Mouse (Mus musculus) kidney, postnatal 0 days (tissue): ENCODE results near the gene Mvk. TPM values are rescaled to one million over a fixed set of nuclear protein-coding genes. Genes with fewer than 3 reads are reported as not detected.

ENCODE experiments used
- ATAC-seq: fragments of 200-750 bp; cut with Nextera tagmentation; replicated peaks from 2 replicates; pipeline ENCODE4 v1.8.0; 2017; ENCODE audit warnings: low read depth, moderate number of reproducible peaks, moderate TSS enrichment, moderate library complexity; ENCODE audit not compliant: low FRiP score
- DNase-seq: peaks from one replicate; pipeline ENCODE4 v3.0.0-alpha.2; 2016; ENCODE audit warnings: low spot score
- H3K27ac ChIP-seq: fragments of 300-500 bp; sonication (generic); 2 replicates; pipeline ENCODE4 v1.5.1; 2014; ENCODE audit warnings: mild to moderate bottlenecking
- H3K27me3 ChIP-seq: fragments of 300-500 bp; sonication (generic); 2 replicates; pipeline ENCODE4 v1.6.1; 2014; ENCODE audit warnings: low read length, mixed read lengths; ENCODE audit not compliant: insufficient read depth
- H3K36me3 ChIP-seq: fragments of 300-500 bp; sonication (generic); 2 replicates; pipeline ENCODE4 v1.6.1; 2014; ENCODE audit warnings: low read length, mixed read lengths; ENCODE audit not compliant: insufficient read depth
- H3K4me1 ChIP-seq: fragments of 300-500 bp; sonication (generic); replicated peaks from 2 replicates; pipeline ENCODE4 v1.6.1; 2014; ENCODE audit warnings: antibody characterized with exemption, low read length, mixed read lengths; ENCODE audit not compliant: insufficient read depth
- H3K4me2 ChIP-seq: fragments of 300-500 bp; sonication (generic); 2 replicates; pipeline ENCODE4 v1.6.1; 2014; ENCODE audit warnings: mild to moderate bottlenecking, low read length, moderate library complexity, mixed read lengths
- H3K4me3 ChIP-seq: fragments of 300-500 bp; sonication (generic); replicated peaks from 2 replicates; pipeline ENCODE4 v1.5.1; 2014; ENCODE audit warnings: low read depth, low read length
- H3K9ac ChIP-seq: fragments of 300-500 bp; sonication (generic); 2 replicates; pipeline ENCODE4 v1.6.1; 2014; ENCODE audit warnings: low read depth, low read length
- H3K9me3 ChIP-seq: fragments of 300-500 bp; sonication (generic); replicated peaks from 2 replicates; pipeline ENCODE4 v1.6.1; 2016; ENCODE audit warnings: low read length, inconsistent platforms, mixed read lengths
- CTCF ChIP-seq: IDR thresholded peaks from 2 replicates; pipeline ENCODE4 v1.5.1; 2016; ENCODE audit warnings: antibody characterized with exemption, low read depth, mild to moderate bottlenecking, moderate library complexity
- WGBS: fragments of 180-500 bp; shearing (Covaris S2); extraction: QIAGEN DNeasy Blood & Tissue Kit; methylation state at CpG from one replicate; pipeline ENCODE4 v1.1.7; 2014; 5-methylcytosine and 5-hydroxymethylcytosine counted together
- microRNA-seq: library from miRNA; unstranded; fragments of <30 nt; microRNA quantifications from one replicate; pipeline ENCODE4, GENCODE M21; 2016
- polyA plus RNA-seq: library from polyadenylated mRNA; unstranded; fragments of >200 nt; fragmentation: Nextera tagmentation; extraction: Ambion mirVana; gene quantifications from 2 replicates; pipeline ENCODE4 v1.2.1, GENCODE M21; 2015

Mvk gene
- polyA plus RNA-seq, 1 experiment from 2014 or later: 31.7 TPM

- ATAC-seq (no peak), DNase-seq (no peak)
- Histone ChIP-seq H3K36me3 (no peaks in the 10 kb centered on the region), H3K9me3 (no peaks in the 10 kb centered on the region), H3K27ac (no peak overlapping the region), H3K4me3 (no peak overlapping the region), H3K9ac (no peak overlapping the region), H3K27me3 (no peaks in the 10 kb centered on the region), H3K4me2 (no peak overlapping the region), H3K4me1 (no peaks in the 10 kb centered on the region)
- TF ChIP-seq CTCF: no peak
- WGBS: 71% methylated on average over 9 of the region's 9 CpGs
These were observed 57.2 kb downstream of the Mvk start for GRCm38 (mm10) chr5:114501252-114501651.

- H3K27me3 ChIP-seq: no peaks in the 10 kb centered on the region
- no peaks in the 10 kb centered on the region for H3K4me1 ChIP-seq
- ATAC-seq (no peak), DNase-seq (no peak)
- H3K9ac ChIP-seq: no peak overlapping the region
- H3K27ac ChIP-seq: no peak overlapping the region
- H3K9me3 ChIP-seq: no peaks in the 10 kb centered on the region
- TF ChIP-seq CTCF: no peak
- H3K4me3 ChIP-seq: no peak overlapping the region
- no peaks in the 10 kb centered on the region for H3K36me3 ChIP-seq
- no peak overlapping the region for H3K4me2 ChIP-seq
- 59% methylated on average over 6 of the region's 6 CpGs for WGBS
These were observed 60.8 kb downstream of the Mvk start for GRCm38 (mm10) chr5:114504826-114505225.

DNA sequence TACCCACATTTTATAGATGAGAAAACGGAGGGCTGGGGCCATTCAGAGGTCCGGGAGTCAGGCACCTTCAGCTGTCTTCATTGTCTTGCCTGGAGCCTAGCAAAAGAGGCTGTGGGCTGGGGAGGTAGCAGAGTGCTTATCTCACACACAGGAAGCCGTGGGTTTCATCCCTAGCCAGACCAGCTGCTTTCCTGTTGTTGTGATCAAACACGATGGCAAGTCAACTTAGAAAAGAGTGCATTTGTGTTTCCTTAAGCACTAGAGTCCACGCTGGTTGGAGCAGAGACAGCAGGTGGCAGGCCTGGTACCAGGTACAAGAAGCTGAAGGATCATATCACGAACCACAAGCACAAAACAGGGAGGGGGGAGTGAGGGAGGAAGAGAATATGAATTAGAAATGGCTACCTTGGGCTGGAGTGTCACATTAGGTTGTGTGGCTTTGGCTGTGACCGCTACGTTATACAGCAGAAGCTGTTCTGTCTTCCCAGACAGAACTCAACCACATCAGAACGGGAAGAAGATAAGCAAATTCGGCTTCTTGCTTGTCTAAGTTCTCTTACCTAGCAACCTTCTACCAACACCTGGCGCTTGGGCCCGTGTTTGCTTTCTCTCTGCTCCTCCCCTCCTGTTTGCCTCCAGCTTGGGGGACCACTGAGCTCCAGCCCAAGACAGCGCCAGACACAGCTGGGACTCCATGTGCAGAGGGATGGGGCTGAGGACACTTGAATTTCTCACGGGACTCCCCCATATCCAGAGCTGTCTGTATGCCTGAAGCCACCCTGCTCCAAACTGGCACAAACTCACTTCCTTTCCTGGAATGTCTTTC is 61.4 kb downstream of the Mvk start:
- Histone ChIP-seq H3K36me3 (no peaks in the 10 kb centered on the region), H3K4me1 (no peaks in the 10 kb centered on the region), H3K9ac (no peak overlapping the region), H3K4me2 (no peak overlapping the region), H3K4me3 (no peak overlapping the region), H3K27me3 (no peaks in the 10 kb centered on the region), H3K9me3 (no peaks in the 10 kb centered on the region), H3K27ac (no peak overlapping the region)
- WGBS: 73% methylated on average over 14 of the region's 14 CpGs
- ATAC-seq: no peak
- no peak for TF ChIP-seq CTCF
- no peak for DNase-seq

DNA sequence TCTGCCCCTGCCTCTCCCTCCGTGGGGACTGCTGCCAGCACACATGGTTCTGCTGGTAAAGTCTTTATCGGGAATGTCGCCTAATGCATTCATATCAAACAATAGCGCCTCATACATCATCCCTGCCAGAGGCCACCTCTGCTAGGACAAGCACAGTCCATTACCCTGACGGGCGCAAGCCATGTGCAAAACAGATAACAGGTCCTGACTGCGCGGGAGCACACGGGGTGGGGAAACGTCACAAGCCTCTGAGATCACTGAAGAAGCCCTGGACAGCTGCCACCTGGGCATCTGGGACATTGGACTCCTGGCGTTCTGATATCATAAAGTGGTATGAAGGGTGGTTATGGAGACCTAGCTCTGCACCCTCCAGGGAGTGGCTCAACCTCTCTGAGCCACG is 63.3 kb downstream of the Mvk start:
- Histone ChIP-seq H3K27ac (no peak overlapping the region), H3K36me3 (no peaks in the 10 kb centered on the region), H3K4me2 (no peak overlapping the region), H3K4me3 (no peak overlapping the region), H3K9me3 (no peaks in the 10 kb centered on the region), H3K27me3 (no peaks in the 10 kb centered on the region), H3K9ac (no peak overlapping the region), H3K4me1 (no peaks in the 10 kb centered on the region)
- DNase-seq: no peak
- 74% methylated on average over 12 of the region's 12 CpGs for WGBS
- no peak for TF ChIP-seq CTCF
- ATAC-seq: no peak

DNA sequence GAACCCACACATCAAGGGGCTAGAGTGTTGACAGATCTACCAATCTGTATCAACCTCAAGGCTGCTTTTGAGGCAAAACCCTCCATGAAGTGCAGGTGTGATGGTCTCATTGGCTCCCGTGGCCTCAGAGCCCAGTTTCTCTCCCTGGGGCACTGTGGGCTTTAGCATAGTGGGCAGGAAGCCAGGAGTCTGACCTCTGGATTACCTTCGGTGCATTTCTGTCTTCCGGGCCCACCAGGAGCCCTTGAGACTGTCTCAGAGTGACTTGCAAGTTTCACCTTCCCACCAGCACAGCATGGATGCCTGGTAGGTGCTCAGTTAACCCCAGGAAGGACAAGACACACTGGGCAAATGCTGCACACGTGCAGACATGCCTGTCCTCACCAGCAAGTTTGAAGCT is 63.9 kb downstream of the Mvk start:
- TF ChIP-seq CTCF: no peak
- no peaks in the 10 kb centered on the region for H3K36me3 ChIP-seq
- no peak overlapping the region for H3K27ac ChIP-seq
- H3K4me2 ChIP-seq: no peak overlapping the region
- no peaks in the 10 kb centered on the region for H3K4me1 ChIP-seq
- H3K9ac ChIP-seq: no peak overlapping the region
- WGBS: 48% methylated on average over 4 of the region's 4 CpGs
- H3K4me3 ChIP-seq: no peak overlapping the region
- DNase-seq (no peak), ATAC-seq (no peak)
- H3K9me3 ChIP-seq: no peaks in the 10 kb centered on the region
- no peaks in the 10 kb centered on the region for H3K27me3 ChIP-seq

GRCm38 (mm10) chr5:114509461-114509860 is 65.4 kb downstream of the Mvk start:
- no peak for DNase-seq
- Histone ChIP-seq H3K9ac (no peak overlapping the region), H3K27ac (no peak overlapping the region), H3K4me2 (no peak overlapping the region), H3K36me3 (no peaks in the 10 kb centered on the region), H3K4me1 (0 out of 2 replicates have a peak, but pooled peaks cover 7% of the 10 kb centered on the region), H3K9me3 (no peaks in the 10 kb centered on the region), H3K27me3 (no peaks in the 10 kb centered on the region), H3K4me3 (no peak overlapping the region)
- 45% methylated on average over 7 of the region's 7 CpGs for WGBS
- no peak for TF ChIP-seq CTCF
- no peak for ATAC-seq

Small RNA genes lying within 50 kb of the gene (microRNA-seq; reads per million reads assigned to microRNA genes)
- gene Mir7027: not detected

Other genes starting within 250 kb of the Mvk start
- not detected in 2 replicates for gene Foxn4, start 170.5 kb upstream of the Mvk start, polyA plus RNA-seq
- 1.4 and 1.6 TPM in 2 replicates for gene Myo1h, start 155.1 kb upstream of the Mvk start, polyA plus RNA-seq
- 80.5 and 89.7 TPM in 2 replicates for gene Kctd10, start 63.8 kb upstream of the Mvk start, polyA plus RNA-seq
- 28.6 and 30.8 TPM in 2 replicates for gene Ube3b, start 63.7 kb upstream of the Mvk start, polyA plus RNA-seq
- gene Mmab, start 209 bp upstream of the Mvk start, polyA plus RNA-seq: 18.9 and 22.8 TPM in 2 replicates
- 5.0 and 5.8 TPM in 2 replicates for gene Fam222a, start 123.7 kb downstream of the Mvk start, polyA plus RNA-seq
- 31.3 and 35.6 TPM in 2 replicates for gene Trpv4, start 214.2 kb downstream of the Mvk start, polyA plus RNA-seq
- 65.0 and 70.3 TPM in 2 replicates for gene Gltp, start 246.7 kb downstream of the Mvk start, polyA plus RNA-seq